Mouse (Mus musculus): ENCODE measurements around the gene Ccni. TPM values are rescaled to one million over a fixed set of nuclear protein-coding genes. Genes with fewer than 3 reads are reported as not detected.

Gene Ccni
- polyA plus RNA-seq, 1 experiment from 2014 or later: 142 TPM

GRCm38 (mm10) chr5:93198232-93198631, 8.1 kb downstream of the Ccni start:
- Histone ChIP-seq H3K9me3 (ENCODE audit: control insufficient read depth, low read length) (no peaks in the 10 kb centered on the region), H3K36me3 (ENCODE audit: control insufficient read depth, insufficient read depth, low read length) (peaks cover 80% of the 10 kb centered on the region), H3K4me1 (ENCODE audit: control insufficient read depth in 2 of 2, insufficient read depth in 2 of 2, low read length in 2 of 2) (peaks cover 0 to 13% of the 10 kb centered on the region in 2 experiments; a peak in 1 of 4 replicates), H3K9ac (ENCODE audit: low read length) (no peak overlapping the region), H3K4me3 (ENCODE audit: control insufficient read depth in 1 of 2, insufficient read depth in 1 of 2, low read depth in 1 of 2, low read length in 2 of 2) (no peak overlapping the region), H3K27me3 (ENCODE audit: control insufficient read depth, insufficient read depth, low read length) (no peaks in the 10 kb centered on the region), H3K27ac (replicated peaks in 1 of 2; ENCODE audit: control insufficient read depth in 1 of 2, insufficient read depth in 1 of 2, low read depth in 2 of 2, low read length in 2 of 2) (no peak overlapping the region), H3K4me2 (ENCODE audit: low read length) (no peak overlapping the region)
- no peak for ATAC-seq (ENCODE audit: insufficient number of reproducible peaks, insufficient read depth, low FRiP score, low read depth)
- WGBS: 79% methylated on average over 3 of the region's 3 CpGs

- no peaks in the 10 kb centered on the region for H3K27me3 ChIP-seq (ENCODE audit: control insufficient read depth, insufficient read depth, low read length)
- H3K4me1 ChIP-seq (ENCODE audit: control insufficient read depth in 2 of 2, insufficient read depth in 2 of 2, low read length in 2 of 2): no peaks in the 10 kb centered on the region
- no peak overlapping the region for H3K27ac ChIP-seq (replicated peaks in 1 of 2; ENCODE audit: control insufficient read depth in 1 of 2, insufficient read depth in 1 of 2, low read depth in 2 of 2, low read length in 2 of 2)
- no peak overlapping the region for H3K4me2 ChIP-seq (ENCODE audit: low read length)
- ATAC-seq (ENCODE audit: insufficient number of reproducible peaks, insufficient read depth, low FRiP score, low read depth): no peak
- no peak overlapping the region for H3K4me3 ChIP-seq (ENCODE audit: control insufficient read depth in 1 of 2, insufficient read depth in 1 of 2, low read depth in 1 of 2, low read length in 2 of 2)
- no peak overlapping the region for H3K9ac ChIP-seq (ENCODE audit: low read length)
- 91% methylated on average over 5 of the region's 5 CpGs for WGBS
- no peaks in the 10 kb centered on the region for H3K9me3 ChIP-seq (ENCODE audit: control insufficient read depth, low read length)
- H3K36me3 ChIP-seq (ENCODE audit: control insufficient read depth, insufficient read depth, low read length): peaks cover 72% of the 10 kb centered on the region
Measured at GRCm38 (mm10) chr5:93190428-93190827, 15.9 kb downstream of the Ccni start.

- Histone ChIP-seq H3K9me3 (ENCODE audit: control insufficient read depth, low read length) (no peaks in the 10 kb centered on the region), H3K9ac (ENCODE audit: low read length) (no peak overlapping the region), H3K4me1 (ENCODE audit: control insufficient read depth in 2 of 2, insufficient read depth in 2 of 2, low read length in 2 of 2) (no peaks in the 10 kb centered on the region), H3K36me3 (ENCODE audit: control insufficient read depth, insufficient read depth, low read length) (peaks cover 74% of the 10 kb centered on the region), H3K4me3 (ENCODE audit: control insufficient read depth in 1 of 2, insufficient read depth in 1 of 2, low read depth in 1 of 2, low read length in 2 of 2) (no peak overlapping the region), H3K27me3 (ENCODE audit: control insufficient read depth, insufficient read depth, low read length) (no peaks in the 10 kb centered on the region), H3K4me2 (ENCODE audit: low read length) (no peak overlapping the region), H3K27ac (replicated peaks in 1 of 2; ENCODE audit: control insufficient read depth in 1 of 2, insufficient read depth in 1 of 2, low read depth in 2 of 2, low read length in 2 of 2) (no peak overlapping the region)
- 75% methylated on average over 3 of the region's 3 CpGs for WGBS
- no peak for ATAC-seq (ENCODE audit: insufficient number of reproducible peaks, insufficient read depth, low FRiP score, low read depth)
Measured at GRCm38 (mm10) chr5:93189607-93190006, 16.7 kb downstream of the Ccni start.

DNA sequence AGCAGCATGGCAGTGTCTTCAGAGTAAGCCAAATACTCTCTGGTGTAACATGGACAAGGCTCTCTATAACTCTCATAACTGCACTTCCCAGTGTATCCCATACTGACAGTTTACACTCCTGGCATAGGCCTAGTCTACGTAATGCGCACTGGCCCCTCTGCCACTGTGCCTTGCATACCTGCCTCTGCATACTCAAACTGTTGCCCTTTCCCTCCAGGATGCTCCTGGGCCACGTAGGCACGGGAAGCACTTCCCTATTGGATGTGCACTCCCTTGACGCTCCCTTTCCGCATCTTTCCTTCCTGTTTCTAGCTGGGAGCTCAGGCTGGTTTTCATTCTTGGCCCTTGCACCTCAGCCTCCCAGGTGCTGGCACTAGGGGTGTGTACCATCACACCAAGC, 21.7 kb downstream of the Ccni start:
- no peak for ATAC-seq (ENCODE audit: insufficient number of reproducible peaks, insufficient read depth, low FRiP score, low read depth)
- Histone ChIP-seq H3K9ac (ENCODE audit: low read length) (no peak overlapping the region), H3K4me1 (ENCODE audit: control insufficient read depth in 2 of 2, insufficient read depth in 2 of 2, low read length in 2 of 2) (no peaks in the 10 kb centered on the region), H3K4me2 (ENCODE audit: low read length) (no peak overlapping the region), H3K4me3 (ENCODE audit: control insufficient read depth in 1 of 2, insufficient read depth in 1 of 2, low read depth in 1 of 2, low read length in 2 of 2) (no peak overlapping the region), H3K27me3 (ENCODE audit: control insufficient read depth, insufficient read depth, low read length) (no peaks in the 10 kb centered on the region), H3K27ac (replicated peaks in 1 of 2; ENCODE audit: control insufficient read depth in 1 of 2, insufficient read depth in 1 of 2, low read depth in 2 of 2, low read length in 2 of 2) (no peak overlapping the region), H3K9me3 (ENCODE audit: control insufficient read depth, low read length) (no peaks in the 10 kb centered on the region), H3K36me3 (ENCODE audit: control insufficient read depth, insufficient read depth, low read length) (peaks cover 90% of the 10 kb centered on the region)
- WGBS: 87% methylated on average over 6 of the region's 6 CpGs

DNA sequence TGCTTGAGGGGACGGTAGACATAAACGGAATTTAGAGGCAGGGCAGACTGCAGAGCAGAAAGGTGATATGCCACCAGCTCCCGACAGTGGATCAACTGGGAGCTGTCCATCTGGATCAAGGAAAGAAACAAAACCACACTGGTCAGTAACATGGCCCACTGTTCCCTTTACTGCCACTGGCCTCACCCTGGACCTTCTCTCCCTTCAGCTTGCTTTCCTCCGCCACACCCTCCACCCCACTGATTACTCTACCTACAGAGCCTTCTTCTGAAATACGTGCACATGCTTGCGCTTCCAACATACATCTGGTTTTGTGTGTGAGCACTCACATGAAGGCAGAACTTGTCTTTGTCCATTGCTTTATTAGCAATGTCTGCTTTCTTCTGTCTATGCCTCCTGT, 23.0 kb downstream of the Ccni start:
- WGBS: 79% methylated on average over 6 of the region's 6 CpGs
- Histone ChIP-seq H3K4me3 (ENCODE audit: control insufficient read depth in 1 of 2, insufficient read depth in 1 of 2, low read depth in 1 of 2, low read length in 2 of 2) (no peak overlapping the region), H3K27ac (replicated peaks in 1 of 2; ENCODE audit: control insufficient read depth in 1 of 2, insufficient read depth in 1 of 2, low read depth in 2 of 2, low read length in 2 of 2) (no peak overlapping the region), H3K4me2 (ENCODE audit: low read length) (no peak overlapping the region), H3K4me1 (ENCODE audit: control insufficient read depth in 2 of 2, insufficient read depth in 2 of 2, low read length in 2 of 2) (no peaks in the 10 kb centered on the region), H3K27me3 (ENCODE audit: control insufficient read depth, insufficient read depth, low read length) (no peaks in the 10 kb centered on the region), H3K9ac (ENCODE audit: low read length) (no peak overlapping the region), H3K9me3 (ENCODE audit: control insufficient read depth, low read length) (no peaks in the 10 kb centered on the region), H3K36me3 (ENCODE audit: control insufficient read depth, insufficient read depth, low read length) (peaks cover 89% of the 10 kb centered on the region)
- no peak for ATAC-seq (ENCODE audit: insufficient number of reproducible peaks, insufficient read depth, low FRiP score, low read depth)

- H3K27ac ChIP-seq (replicated peaks in 1 of 2; ENCODE audit: control insufficient read depth in 1 of 2, insufficient read depth in 1 of 2, low read depth in 2 of 2, low read length in 2 of 2): no peak overlapping the region
- H3K4me3 ChIP-seq (ENCODE audit: control insufficient read depth in 1 of 2, insufficient read depth in 1 of 2, low read depth in 1 of 2, low read length in 2 of 2): no peak overlapping the region
- H3K36me3 ChIP-seq (ENCODE audit: control insufficient read depth, insufficient read depth, low read length): peaks cover 88% of the 10 kb centered on the region
- no peaks in the 10 kb centered on the region for H3K9me3 ChIP-seq (ENCODE audit: control insufficient read depth, low read length)
- H3K4me1 ChIP-seq (ENCODE audit: control insufficient read depth in 2 of 2, insufficient read depth in 2 of 2, low read length in 2 of 2): no peaks in the 10 kb centered on the region
- WGBS: 63% methylated on average over 2 of the region's 2 CpGs
- no peak overlapping the region for H3K4me2 ChIP-seq (ENCODE audit: low read length)
- H3K27me3 ChIP-seq (ENCODE audit: control insufficient read depth, insufficient read depth, low read length): no peaks in the 10 kb centered on the region
- ATAC-seq (ENCODE audit: insufficient number of reproducible peaks, insufficient read depth, low FRiP score, low read depth): no peak
- H3K9ac ChIP-seq (ENCODE audit: low read length): no peak overlapping the region
Measured at GRCm38 (mm10) chr5:93180252-93180651, 26.0 kb downstream of the Ccni start.

DNA sequence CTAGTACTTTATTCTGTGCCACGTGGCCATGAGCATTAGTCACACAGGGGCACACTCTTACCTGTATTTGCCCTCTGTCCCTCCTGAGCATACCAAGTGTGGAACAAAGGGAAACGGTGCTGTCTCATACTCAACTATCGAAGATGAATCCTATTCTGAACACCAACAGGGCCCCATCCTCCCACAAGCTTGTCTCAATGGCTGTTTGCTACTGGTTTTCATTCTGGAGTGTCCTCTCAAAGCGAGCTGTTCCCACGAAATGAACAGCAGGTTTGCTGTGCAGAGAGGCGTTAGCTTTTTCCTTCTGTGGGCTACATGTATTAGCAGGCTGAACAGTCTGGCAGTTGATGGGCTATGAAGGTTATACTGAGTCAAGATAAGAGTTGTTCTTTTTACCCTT, 27.7 kb downstream of the Ccni start:
- Histone ChIP-seq H3K4me3 (ENCODE audit: control insufficient read depth in 1 of 2, insufficient read depth in 1 of 2, low read depth in 1 of 2, low read length in 2 of 2) (no peak overlapping the region), H3K27me3 (ENCODE audit: control insufficient read depth, insufficient read depth, low read length) (no peaks in the 10 kb centered on the region), H3K27ac (replicated peaks in 1 of 2; ENCODE audit: control insufficient read depth in 1 of 2, insufficient read depth in 1 of 2, low read depth in 2 of 2, low read length in 2 of 2) (no peak overlapping the region), H3K4me1 (ENCODE audit: control insufficient read depth in 2 of 2, insufficient read depth in 2 of 2, low read length in 2 of 2) (no peaks in the 10 kb centered on the region), H3K4me2 (ENCODE audit: low read length) (no peak overlapping the region), H3K9me3 (ENCODE audit: control insufficient read depth, low read length) (no peaks in the 10 kb centered on the region), H3K36me3 (ENCODE audit: control insufficient read depth, insufficient read depth, low read length) (peaks cover 85% of the 10 kb centered on the region), H3K9ac (ENCODE audit: low read length) (no peak overlapping the region)
- WGBS: 77% methylated on average over 6 of the region's 6 CpGs
- no peak for ATAC-seq (ENCODE audit: insufficient number of reproducible peaks, insufficient read depth, low FRiP score, low read depth)

GRCm38 (mm10) chr5:93174675-93175074, 31.6 kb downstream of the Ccni start:
- no peak for ATAC-seq (ENCODE audit: insufficient number of reproducible peaks, insufficient read depth, low FRiP score, low read depth)

More at GRCm38 (mm10) chr5:93174675-93175074, 31.6 kb downstream of the Ccni start:
- Histone ChIP-seq H3K36me3 (ENCODE audit: control insufficient read depth, insufficient read depth, low read length) (peaks cover 88% of the 10 kb centered on the region), H3K4me3 (ENCODE audit: control insufficient read depth in 1 of 2, insufficient read depth in 1 of 2, low read depth in 1 of 2, low read length in 2 of 2) (no peak overlapping the region), H3K9ac (ENCODE audit: low read length) (no peak overlapping the region), H3K9me3 (ENCODE audit: control insufficient read depth, low read length) (no peaks in the 10 kb centered on the region), H3K27me3 (ENCODE audit: control insufficient read depth, insufficient read depth, low read length) (no peaks in the 10 kb centered on the region), H3K27ac (replicated peaks in 1 of 2; ENCODE audit: control insufficient read depth in 1 of 2, insufficient read depth in 1 of 2, low read depth in 2 of 2, low read length in 2 of 2) (no peak overlapping the region), H3K4me2 (ENCODE audit: low read length) (no peak overlapping the region), H3K4me1 (ENCODE audit: control insufficient read depth in 2 of 2, insufficient read depth in 2 of 2, low read length in 2 of 2) (peaks cover 11 to 12% of the 10 kb centered on the region in 2 experiments; a peak in 3 of 4 replicates)
- WGBS: 79% methylated on average over 6 of the region's 6 CpGs
